Mouse (Mus musculus) lung, embryonic 16.5 days (tissue): ENCODE measurements around the gene Lrp1. TPM values are rescaled to one million over a fixed set of nuclear protein-coding genes. Genes with fewer than 3 reads are reported as not detected.

Experiments used
- ATAC-seq: fragments of 200-750 bp; cut with Nextera tagmentation; 2 replicates; pipeline ENCODE4 v1.8.0; 2017; ENCODE audit warnings: low read depth, mild to moderate bottlenecking, moderate library complexity
- H3K27ac ChIP-seq: fragments of 300-500 bp; sonication (generic); 2 replicates; pipeline ENCODE4 v1.5.1; 2014; ENCODE audit warnings: mild to moderate bottlenecking, control low read depth, low read length
- H3K27me3 ChIP-seq: fragments of 300-500 bp; sonication (generic); 2 replicates; pipeline ENCODE4 v1.6.1; 2014; ENCODE audit warnings: low read depth, low read length, mixed read lengths; ENCODE audit not compliant: control insufficient read depth, insufficient read depth
- H3K36me3 ChIP-seq: fragments of 300-500 bp; sonication (generic); 2 replicates; pipeline ENCODE4 v1.6.1; 2014; ENCODE audit warnings: low read length; ENCODE audit not compliant: control insufficient read depth, insufficient read depth
- H3K4me1 ChIP-seq: fragments of 300-500 bp; sonication (generic); replicated peaks from 2 replicates; pipeline ENCODE4 v1.6.1; 2014; ENCODE audit warnings: low read length, mixed read lengths; ENCODE audit not compliant: control insufficient read depth, insufficient read depth
- H3K4me2 ChIP-seq: fragments of 300-500 bp; sonication (generic); 2 replicates; pipeline ENCODE4 v1.6.1; 2014; ENCODE audit warnings: low read depth, low read length, control low read depth
- H3K4me3 ChIP-seq: fragments of 300-500 bp; sonication (generic); 2 replicates; pipeline ENCODE4 v1.5.1; 2014; ENCODE audit warnings: mild to moderate bottlenecking, low read length, control low read depth
- H3K9ac ChIP-seq: fragments of 300-500 bp; sonication (generic); 2 replicates; pipeline ENCODE4 v1.6.1; 2014; ENCODE audit warnings: low read length, control low read depth
- H3K9me3 ChIP-seq: fragments of 300-500 bp; sonication (generic); 2 replicates; pipeline ENCODE4 v1.6.1; 2016; ENCODE audit warnings: low read length; ENCODE audit not compliant: control insufficient read depth
- WGBS: fragments of 180-500 bp; shearing (Covaris S2); extraction: QIAGEN DNeasy Blood & Tissue Kit; methylation state at CpG from one replicate; pipeline ENCODE4 v1.1.7; 2014; 5-methylcytosine and 5-hydroxymethylcytosine counted together
- polyA plus RNA-seq: library from polyadenylated mRNA; unstranded; fragments of >200 nt; fragmentation: Nextera tagmentation; extraction: Ambion mirVana; gene quantifications from 2 replicates; pipeline ENCODE4 v1.2.1, GENCODE M21; 2015

Lrp1 gene
- polyA plus RNA-seq, 1 experiment from 2014 or later: 78.9 TPM

GRCm38 (mm10) chr10:127557397-127557796 lies 63.6 kb downstream of the Lrp1 start:
- H3K4me2 ChIP-seq: no peak overlapping the region
- WGBS: 84% methylated on average over 13 of the region's 13 CpGs
- no peak for ATAC-seq

GRCm38 (mm10) chr10:127555703-127556102 lies 65.2 kb downstream of the Lrp1 start:
- Histone ChIP-seq H3K9ac (no peak overlapping the region), H3K36me3 (peaks cover 63% of the 10 kb centered on the region), H3K27ac (no peak overlapping the region), H3K4me3 (no peak overlapping the region), H3K4me1 (no peaks in the 10 kb centered on the region), H3K9me3 (no peaks in the 10 kb centered on the region), H3K4me2 (no peak overlapping the region), H3K27me3 (no peaks in the 10 kb centered on the region)
- ATAC-seq: no peak
- WGBS: 73% methylated on average over 18 of the region's 18 CpGs

More at GRCm38 (mm10) chr10:127557397-127557796, 63.6 kb downstream of the Lrp1 start:
- Histone ChIP-seq H3K27ac (no peak overlapping the region), H3K4me3 (no peak overlapping the region), H3K36me3 (peaks cover 53% of the 10 kb centered on the region), H3K4me1 (no peaks in the 10 kb centered on the region), H3K27me3 (no peaks in the 10 kb centered on the region), H3K9me3 (no peaks in the 10 kb centered on the region), H3K9ac (no peak overlapping the region)

- no peak overlapping the region for H3K27ac ChIP-seq
- 84% methylated on average over 17 of the region's 17 CpGs for WGBS
- H3K36me3 ChIP-seq: peaks cover 52% of the 10 kb centered on the region
- H3K9ac ChIP-seq: no peak overlapping the region
- no peak for ATAC-seq
- no peak overlapping the region for H3K4me2 ChIP-seq
- H3K4me3 ChIP-seq: no peak overlapping the region
- no peaks in the 10 kb centered on the region for H3K9me3 ChIP-seq
- H3K4me1 ChIP-seq: no peaks in the 10 kb centered on the region
- no peaks in the 10 kb centered on the region for H3K27me3 ChIP-seq
Observed at GRCm38 (mm10) chr10:127549892-127550291, 71.1 kb downstream of the Lrp1 start.

DNA sequence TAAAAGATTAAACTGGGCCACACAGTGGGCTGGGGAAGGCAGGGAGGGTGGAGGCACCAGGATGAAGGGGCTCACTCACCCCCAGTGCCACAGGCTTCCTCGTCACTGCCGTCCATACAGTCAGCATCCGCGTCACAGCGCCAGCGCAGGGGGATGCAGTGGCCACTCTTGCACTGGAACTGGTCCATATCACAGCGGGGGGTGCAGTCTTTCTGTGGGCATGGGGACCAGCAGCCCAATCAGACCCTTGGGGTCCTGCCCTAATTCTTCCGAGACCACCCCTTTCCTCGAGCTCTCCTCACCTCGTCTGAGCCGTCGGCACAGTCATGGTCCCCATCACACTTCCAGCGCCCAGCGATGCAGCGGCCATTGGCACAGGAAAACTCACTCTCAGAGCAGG lies 72.7 kb downstream of the Lrp1 start:
- H3K9ac ChIP-seq: no peak overlapping the region
- peaks cover 48% of the 10 kb centered on the region for H3K36me3 ChIP-seq
- 90% methylated on average over 15 of the region's 15 CpGs for WGBS
- no peaks in the 10 kb centered on the region for H3K4me1 ChIP-seq
- H3K27ac ChIP-seq: no peak overlapping the region
- ATAC-seq: no peak
- no peak overlapping the region for H3K4me2 ChIP-seq
- no peak overlapping the region for H3K4me3 ChIP-seq
- H3K9me3 ChIP-seq: no peaks in the 10 kb centered on the region
- no peaks in the 10 kb centered on the region for H3K27me3 ChIP-seq

- Histone ChIP-seq H3K4me2 (no peak overlapping the region), H3K36me3 (peaks cover 51% of the 10 kb centered on the region), H3K4me1 (no peaks in the 10 kb centered on the region), H3K27me3 (no peaks in the 10 kb centered on the region), H3K27ac (no peak overlapping the region), H3K4me3 (no peak overlapping the region), H3K9ac (no peak overlapping the region), H3K9me3 (no peaks in the 10 kb centered on the region)
- ATAC-seq: no peak
- WGBS: 80% methylated on average over 7 of the region's 7 CpGs
Observed at GRCm38 (mm10) chr10:127546505-127546904, 74.4 kb downstream of the Lrp1 start.

DNA sequence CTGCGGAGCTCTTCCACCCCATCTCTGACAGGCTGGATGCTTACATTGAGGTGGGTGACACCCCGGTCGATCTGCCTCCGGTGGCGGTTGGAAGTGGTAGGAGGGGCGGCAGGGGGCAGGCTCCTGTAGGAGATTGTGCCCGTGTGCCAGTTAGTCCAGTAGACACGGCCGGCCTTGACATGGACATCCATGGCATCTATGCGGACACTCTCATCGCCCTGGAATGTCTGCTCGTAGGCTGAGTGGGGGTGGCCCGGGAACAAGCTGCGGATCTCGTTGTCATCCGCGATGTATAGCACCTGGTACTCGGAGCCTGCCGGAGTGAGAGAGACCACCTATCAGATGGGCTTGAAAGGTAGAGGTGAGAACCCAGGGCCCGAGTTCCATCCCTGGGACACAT lies 76.6 kb downstream of the Lrp1 start:
- no peak for ATAC-seq
- 79% methylated on average over 20 of the region's 20 CpGs for WGBS
- Histone ChIP-seq H3K36me3 (peaks cover 40% of the 10 kb centered on the region), H3K4me3 (no peak overlapping the region), H3K9me3 (no peaks in the 10 kb centered on the region), H3K9ac (no peak overlapping the region), H3K4me2 (no peak overlapping the region), H3K27ac (no peak overlapping the region), H3K4me1 (no peaks in the 10 kb centered on the region), H3K27me3 (no peaks in the 10 kb centered on the region)

DNA sequence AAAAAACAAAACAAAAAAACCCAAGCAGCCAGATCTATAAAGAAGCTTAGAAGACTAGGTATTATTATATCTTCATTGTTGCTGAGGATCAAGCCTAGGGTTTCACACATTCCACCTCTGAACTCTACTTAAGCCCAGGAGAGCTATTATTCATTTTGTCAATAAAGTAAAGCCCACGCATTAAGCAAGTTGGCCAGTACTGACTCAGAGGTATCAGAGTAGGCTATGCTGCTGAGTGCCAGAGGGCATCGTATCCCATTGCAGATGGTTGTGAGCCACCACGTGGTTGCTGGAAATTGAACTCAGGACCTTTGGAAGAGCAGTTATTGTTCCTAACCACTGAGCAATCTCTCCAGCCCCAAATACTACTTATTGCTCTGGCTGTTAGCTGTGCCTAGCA lies 77.0 kb downstream of the Lrp1 start:
- H3K27ac ChIP-seq: no peak overlapping the region
- no peak overlapping the region for H3K4me2 ChIP-seq
- H3K9me3 ChIP-seq: no peaks in the 10 kb centered on the region
- H3K36me3 ChIP-seq: peaks cover 38% of the 10 kb centered on the region
- H3K9ac ChIP-seq: no peak overlapping the region
- 72% methylated on average over 3 of the region's 3 CpGs for WGBS
- no peaks in the 10 kb centered on the region for H3K27me3 ChIP-seq
- no peak for ATAC-seq
- no peaks in the 10 kb centered on the region for H3K4me1 ChIP-seq
- no peak overlapping the region for H3K4me3 ChIP-seq

GRCm38 (mm10) chr10:127542720-127543119 lies 78.2 kb downstream of the Lrp1 start:
- Histone ChIP-seq H3K4me3 (no peak overlapping the region), H3K9me3 (no peaks in the 10 kb centered on the region), H3K36me3 (peaks cover 29% of the 10 kb centered on the region), H3K4me1 (no peaks in the 10 kb centered on the region), H3K4me2 (no peak overlapping the region), H3K9ac (no peak overlapping the region), H3K27ac (no peak overlapping the region), H3K27me3 (no peaks in the 10 kb centered on the region)
- ATAC-seq: no peak
- 57% methylated on average over 6 of the region's 6 CpGs for WGBS

DNA sequence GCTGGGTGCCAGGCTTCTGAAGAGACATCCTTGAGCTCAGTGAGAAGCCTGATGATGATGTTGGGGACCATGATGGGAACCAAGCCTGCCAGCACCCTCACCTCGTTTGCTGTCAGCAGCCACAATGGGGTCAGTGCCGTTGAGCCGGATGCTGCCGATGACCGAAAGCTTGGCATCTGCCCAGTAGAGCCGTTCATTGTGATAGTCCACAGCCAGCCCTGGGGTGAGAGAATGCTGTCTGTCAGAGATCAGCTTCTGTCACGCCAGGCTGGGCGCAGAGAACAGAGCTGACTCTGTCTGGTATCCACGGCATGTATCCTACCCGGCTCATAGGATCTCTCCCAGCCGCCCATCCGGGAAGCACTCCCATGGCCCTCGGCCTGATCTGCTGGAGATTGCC lies 78.9 kb downstream of the Lrp1 start:
- 74% methylated on average over 13 of the region's 13 CpGs for WGBS

GRCm38 (mm10) chr10:127541510-127541909 lies 79.4 kb downstream of the Lrp1 start:
- Histone ChIP-seq H3K4me2 (no peak overlapping the region), H3K36me3 (peaks cover 29% of the 10 kb centered on the region), H3K4me1 (no peaks in the 10 kb centered on the region), H3K27ac (no peak overlapping the region), H3K9me3 (no peaks in the 10 kb centered on the region), H3K27me3 (peaks cover 4% of the 10 kb centered on the region), H3K9ac (no peak overlapping the region), H3K4me3 (no peak overlapping the region)
- 92% methylated on average over 8 of the region's 8 CpGs for WGBS
- ATAC-seq: no peak

More for the DNA sequence above, 78.9 kb downstream of the Lrp1 start:
- Histone ChIP-seq H3K9ac (no peak overlapping the region), H3K36me3 (peaks cover 29% of the 10 kb centered on the region), H3K4me1 (no peaks in the 10 kb centered on the region), H3K27ac (no peak overlapping the region), H3K4me3 (no peak overlapping the region), H3K9me3 (no peaks in the 10 kb centered on the region), H3K27me3 (0 out of 2 replicates have a peak, but pooled peaks cover 1% of the 10 kb centered on the region), H3K4me2 (no peak overlapping the region)
- no peak for ATAC-seq
